Mouse (Mus musculus): Measurements from ENCODE around the gene Tbc1d22b.

Gene Tbc1d22b

DNA sequence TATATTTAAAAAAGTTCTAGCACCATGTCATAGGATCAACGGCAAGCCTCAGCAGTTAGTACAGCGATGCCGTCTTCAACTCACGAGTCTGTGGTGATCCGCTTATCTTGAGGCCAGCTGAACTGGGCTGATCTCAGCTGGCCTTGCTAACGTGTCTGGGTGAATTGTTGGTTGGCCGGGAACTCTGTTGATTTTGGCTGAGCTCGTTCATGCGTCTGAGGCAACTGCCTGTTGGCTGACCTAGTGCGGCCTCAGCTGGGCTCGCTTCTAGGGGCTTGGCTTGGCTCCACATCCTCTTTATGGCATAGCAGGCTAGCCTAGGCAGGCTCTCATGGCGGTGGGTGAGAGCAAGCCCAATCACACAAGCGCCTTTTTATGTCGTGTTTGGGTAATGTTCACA is 8.2 kb upstream of the Tbc1d22b start:
- DNase-seq (ENCODE audit: low spot score) = no peak

DNA sequence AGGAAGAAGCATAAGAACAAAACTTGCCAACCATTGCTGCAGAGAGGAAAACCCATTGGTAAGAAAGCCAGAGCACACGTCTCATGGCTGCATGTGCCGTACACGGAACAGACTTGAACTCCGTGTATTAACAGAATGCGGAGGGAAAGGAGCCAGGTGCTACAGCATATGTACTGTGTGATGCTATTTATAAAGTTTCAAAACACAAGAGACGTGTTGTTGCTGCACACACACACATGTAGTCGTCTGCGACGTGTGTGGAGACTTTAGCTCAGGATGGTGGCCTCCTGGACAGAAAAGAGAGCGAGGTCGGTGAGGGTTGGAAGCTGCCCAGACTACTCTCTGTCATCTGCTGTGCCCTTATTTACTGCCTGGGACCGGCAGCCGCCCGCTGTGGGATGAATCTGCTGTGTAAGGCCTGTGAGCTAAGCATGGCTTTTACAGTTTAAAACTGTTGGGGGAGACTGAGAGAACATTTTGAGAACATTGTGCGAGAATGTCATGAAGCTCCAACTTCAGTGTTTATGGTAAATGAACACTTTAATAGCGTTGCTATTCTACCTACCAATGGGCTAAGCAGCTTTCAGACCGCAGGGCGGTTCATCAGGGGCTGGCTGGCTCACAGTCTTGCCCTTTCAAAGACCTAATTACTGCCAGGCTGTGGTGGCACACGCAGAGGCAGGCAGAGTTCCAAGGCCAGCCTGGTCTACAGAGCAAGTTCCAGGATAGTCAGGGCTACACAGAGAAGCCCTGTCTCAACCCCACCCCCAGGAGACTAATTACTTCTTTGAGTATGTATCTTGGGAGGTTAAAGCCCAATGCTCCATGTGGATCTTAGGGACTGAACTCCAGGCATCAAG is 6.5 kb upstream of the Tbc1d22b start:
- DNase-seq (ENCODE audit: low spot score) = no peak

DNA sequence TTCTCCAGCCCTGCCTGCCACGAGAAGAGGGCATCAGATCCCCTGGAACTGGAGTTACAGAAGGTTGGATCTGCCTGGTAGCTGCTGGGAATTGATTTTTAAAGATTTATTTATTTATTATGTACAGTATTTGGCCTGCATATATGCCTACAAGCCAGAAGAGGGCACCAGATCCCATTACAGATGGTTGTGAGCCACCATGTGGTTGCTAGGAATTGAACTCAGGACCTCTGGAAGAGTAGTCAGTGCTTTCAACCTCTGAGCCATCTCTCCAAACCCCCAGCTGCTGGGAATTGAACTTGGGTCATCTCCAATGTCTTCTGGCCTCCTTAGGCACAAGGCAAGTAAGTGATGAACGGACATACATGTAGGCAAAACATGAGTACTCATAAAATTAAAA is 5.5 kb upstream of the Tbc1d22b start:
- DNase-seq (ENCODE audit: low spot score) = no peak

DNA sequence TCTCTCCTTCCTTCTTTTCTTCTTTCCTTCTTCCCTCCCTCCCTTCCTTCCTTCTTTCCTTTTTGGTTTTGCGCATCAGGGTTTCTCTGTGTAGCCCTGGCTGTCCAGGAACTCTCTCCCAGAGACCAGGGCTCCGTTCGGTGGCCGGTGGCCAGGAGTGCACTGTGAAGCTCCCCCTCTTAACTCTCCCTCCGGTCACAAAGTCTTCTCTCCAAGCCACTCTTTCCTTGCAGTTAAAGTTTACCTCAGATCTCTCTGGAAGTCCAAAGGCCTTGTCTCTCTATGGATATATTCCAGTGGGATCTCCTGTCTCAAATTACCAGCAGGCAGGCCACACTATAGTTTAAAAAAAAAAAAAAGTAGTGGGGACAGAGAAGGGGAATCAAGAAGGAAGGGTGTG is 4.3 kb upstream of the Tbc1d22b start:
- no peak for DNase-seq (ENCODE audit: low spot score)

DNA sequence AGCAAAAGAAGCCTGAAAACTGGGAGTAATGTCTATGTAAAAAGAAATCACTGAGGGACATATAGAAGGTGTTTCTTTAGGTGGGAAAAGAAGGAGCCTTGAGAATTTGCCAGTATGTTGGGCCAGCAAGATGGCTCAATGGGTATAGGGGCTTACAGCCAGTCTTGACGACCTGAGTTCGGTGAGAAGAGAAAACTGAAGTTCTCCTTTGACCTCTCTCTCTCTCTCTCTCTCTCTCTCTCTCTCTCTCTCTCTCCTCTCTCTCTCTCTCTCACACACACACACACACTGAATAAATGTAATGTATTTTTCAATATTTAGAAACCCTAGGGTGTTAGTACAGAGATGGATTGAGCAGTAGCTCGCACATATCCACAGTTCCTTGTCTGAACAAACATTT is 1.1 kb upstream of the Tbc1d22b start:
- DNase-seq (ENCODE audit: low spot score) = no peak

DNA sequence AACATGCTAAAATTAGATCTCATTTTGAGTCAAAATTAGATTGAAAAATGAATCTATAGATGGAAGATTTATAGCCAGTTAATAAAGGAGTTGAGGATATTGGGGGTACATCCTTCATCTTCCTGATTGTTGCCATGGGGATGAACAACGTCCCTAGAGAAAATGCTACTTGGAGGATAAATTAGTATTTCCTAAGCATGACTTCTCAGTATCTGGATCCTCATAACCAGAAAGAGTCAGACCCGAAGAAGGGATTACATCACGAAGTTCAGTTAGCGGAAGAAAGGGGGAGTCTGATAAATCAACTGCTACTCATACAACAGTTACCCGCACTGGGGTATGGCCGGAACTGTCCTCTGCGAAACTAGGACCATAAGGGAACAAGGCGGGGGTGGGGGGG is 591 bp upstream of the Tbc1d22b start:
- DNase-seq (ENCODE audit: low spot score) = no peak

DNA sequence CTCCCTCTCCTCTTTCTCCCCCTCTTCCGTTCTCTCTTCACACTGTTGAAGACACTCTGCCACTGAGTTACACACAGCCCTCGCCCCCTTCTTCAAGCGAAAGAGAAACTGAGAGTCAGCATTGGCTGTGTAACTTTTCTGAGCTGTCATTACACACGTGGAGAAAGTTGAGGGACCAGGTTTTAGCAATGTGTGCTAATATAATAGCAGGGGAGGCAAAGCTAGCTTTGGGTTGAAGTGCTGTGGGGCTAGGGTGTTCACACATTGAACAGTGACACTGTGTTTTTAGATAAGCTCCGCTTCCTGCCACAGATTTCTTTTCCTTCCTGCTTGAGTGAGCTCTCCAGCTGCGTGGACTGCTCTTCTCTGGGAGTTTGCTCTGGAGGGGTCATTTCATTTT is 1.4 kb downstream of the Tbc1d22b start:
- DNase-seq (ENCODE audit: low spot score) = no peak

DNA sequence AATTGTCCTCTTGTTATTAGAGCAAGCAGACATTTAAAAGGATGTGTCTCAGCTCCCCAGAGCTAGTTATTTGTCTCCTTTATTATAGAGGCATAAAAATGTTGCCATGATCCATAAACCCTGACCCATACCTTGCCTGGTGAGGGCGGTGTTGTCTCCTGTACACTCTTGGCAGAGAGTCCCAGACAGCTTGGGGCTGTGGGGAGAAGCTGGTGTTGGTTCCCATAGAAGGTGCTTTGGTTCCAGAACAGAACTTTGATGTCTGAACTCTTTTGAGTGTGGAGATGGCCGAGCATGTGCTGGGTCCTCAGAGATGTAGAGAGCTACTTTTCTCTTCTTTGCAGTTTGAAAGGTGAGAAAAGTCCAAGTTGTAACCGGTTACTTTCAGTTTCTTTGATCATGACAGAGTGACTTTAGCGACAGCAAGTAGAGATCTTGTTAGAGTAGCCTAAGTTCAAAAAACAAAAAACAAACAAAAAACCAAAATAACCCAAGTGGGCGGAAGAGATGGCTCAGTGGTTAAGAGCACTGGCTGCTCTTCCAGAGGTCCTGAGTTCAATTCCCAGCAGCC is 2.7 kb downstream of the Tbc1d22b start, which contains the start of gene Tmem217:
Gene Tmem217, minus strand, starts transcription at position 224 of the 571 bp plus-strand sequence.
- DNase-seq (ENCODE audit: low spot score) = no peak

DNA sequence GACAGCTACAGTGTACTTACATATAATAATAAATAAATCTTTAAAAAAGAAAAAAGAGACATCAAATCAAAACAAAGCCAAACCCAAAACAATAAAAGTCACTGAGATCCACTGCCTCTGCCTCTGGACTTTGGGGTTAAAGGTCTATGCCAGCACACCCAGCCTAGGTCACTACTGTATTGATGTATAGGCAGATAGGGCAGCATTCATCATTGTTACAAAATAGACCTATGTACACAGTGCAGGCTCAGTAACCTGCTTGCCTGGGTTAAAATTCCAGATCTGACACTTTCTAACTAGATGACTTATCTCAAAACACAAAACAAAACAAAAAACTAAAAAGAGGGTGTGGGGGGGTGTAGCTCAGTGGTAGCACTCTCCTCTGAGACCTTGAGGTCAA is 4.6 kb downstream of the Tbc1d22b start:
- no peak for DNase-seq (ENCODE audit: low spot score)

DNA sequence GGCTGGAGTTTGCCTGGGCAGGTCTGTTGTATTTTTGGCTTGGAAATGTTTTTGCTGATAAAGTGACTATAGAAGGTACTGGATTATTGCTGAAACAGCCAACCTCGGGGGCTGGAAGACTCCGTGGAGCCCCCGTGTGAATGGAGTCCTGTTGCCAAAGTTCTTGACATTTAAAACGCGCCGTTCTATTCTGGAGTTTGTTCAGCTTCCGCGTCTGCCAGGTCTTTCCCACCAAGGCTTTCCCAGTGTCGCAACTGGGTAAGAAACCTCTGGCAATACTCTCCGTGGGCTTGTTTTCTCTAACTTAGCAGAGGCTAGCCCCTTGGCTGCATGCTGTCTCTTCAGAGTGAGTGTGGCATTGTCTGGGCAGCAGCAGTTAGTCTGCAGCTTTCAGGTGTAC is 6.9 kb downstream of the Tbc1d22b start:
- no peak for DNase-seq (ENCODE audit: low spot score)

DNA sequence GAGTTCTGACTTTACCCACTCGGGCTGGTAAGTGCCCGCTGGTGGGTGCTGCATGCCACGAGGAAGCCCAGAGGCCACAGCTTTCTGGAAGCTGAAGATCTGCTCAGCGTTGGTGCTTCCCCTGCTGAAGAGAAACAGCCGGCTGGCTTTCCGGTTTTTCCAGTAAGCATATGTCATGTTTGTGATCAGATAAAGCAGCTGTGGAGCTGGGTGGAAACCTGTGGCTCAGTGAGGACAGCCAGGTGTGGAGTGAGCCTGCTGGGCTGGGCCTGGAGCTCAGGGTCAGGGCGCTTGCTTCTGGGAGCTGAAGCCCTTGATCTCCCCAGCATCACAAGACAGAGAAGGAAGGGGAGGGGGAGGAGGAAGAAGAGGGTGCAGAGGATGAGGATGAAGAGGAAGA is 7.3 kb downstream of the Tbc1d22b start:
- no peak for DNase-seq (ENCODE audit: low spot score)

DNA sequence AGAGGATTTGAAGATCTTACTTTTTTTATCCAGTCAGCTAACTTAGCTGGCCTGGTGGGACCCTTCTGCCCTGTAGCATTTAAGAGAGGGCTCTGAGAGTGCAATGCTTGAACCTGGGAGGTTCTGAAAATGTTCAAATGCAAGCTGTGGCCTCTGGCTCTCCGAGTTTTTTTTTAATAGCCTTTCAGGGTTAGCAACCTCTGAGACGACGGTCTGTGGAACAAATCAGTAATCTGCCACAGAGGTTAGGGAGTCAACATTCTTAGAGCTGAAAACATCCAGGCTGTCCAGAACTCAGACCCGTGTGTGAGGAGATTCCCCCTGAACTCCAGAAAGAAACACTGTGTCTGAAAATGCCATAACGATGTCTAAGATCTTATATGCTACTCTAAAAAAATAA is 8.9 kb downstream of the Tbc1d22b start:
- DNase-seq (ENCODE audit: low spot score) = no peak

DNA sequence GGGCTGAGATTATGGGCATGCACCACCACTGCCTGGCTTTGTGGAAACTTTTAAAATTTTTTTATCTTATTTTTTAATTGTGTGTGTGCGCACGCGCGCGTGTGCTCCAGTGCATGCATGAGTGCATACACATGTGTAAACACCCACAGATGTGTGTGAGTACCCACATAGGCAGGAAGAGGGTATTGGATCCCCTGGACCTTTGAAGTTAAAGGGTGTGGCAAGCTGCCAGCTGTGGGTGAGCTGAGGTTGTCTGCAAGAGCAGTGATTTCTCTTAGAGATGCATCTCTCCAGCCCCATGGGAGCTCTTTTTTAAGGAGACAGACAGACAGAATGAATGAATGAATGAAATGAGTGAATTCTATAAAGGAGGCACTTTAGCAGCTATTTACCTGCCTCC is 15.9 kb downstream of the Tbc1d22b start:
- no peak for DNase-seq (ENCODE audit: low spot score)

DNA sequence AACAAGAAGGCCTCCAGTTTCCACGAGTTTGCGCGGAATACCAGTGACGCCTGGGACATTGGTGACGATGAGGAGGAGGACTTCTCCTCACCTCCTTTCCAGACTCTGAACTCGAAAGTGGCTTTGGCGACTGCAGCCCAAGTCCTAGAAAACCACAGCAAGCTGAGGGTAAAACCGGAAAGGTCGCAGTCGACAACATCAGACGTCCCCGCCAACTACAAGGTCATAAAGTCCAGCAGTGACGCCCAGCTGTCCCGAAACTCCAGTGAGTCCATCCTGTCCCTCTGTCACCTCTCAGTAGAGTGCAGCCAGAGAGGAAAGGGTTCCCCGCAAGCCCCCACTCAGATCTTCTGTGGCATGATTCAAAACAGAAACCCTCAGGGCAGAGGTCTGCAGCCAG is 18.9 kb downstream of the Tbc1d22b start:
- no peak for DNase-seq (ENCODE audit: low spot score)

DNA sequence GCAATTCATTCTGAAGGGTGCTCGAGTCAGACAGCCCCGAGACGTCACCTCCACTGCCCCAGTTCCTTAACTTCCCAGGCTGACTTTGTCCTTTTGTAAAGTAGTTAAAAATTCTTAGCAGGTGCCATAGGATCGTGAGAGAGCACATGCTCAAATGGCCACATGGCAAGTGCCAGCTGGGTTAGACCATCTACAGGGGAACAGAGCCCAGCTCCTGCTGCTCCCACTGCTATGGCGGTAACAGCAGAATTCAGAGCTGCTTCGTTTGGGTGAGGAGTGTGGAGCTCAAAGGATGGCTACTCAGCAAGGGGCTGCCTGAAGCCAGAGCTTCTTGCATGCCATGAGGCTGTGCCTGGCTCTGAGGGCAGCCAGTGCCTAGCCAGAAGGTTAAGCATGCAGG is 20.2 kb downstream of the Tbc1d22b start:
- DNase-seq (ENCODE audit: low spot score) = no peak

DNA sequence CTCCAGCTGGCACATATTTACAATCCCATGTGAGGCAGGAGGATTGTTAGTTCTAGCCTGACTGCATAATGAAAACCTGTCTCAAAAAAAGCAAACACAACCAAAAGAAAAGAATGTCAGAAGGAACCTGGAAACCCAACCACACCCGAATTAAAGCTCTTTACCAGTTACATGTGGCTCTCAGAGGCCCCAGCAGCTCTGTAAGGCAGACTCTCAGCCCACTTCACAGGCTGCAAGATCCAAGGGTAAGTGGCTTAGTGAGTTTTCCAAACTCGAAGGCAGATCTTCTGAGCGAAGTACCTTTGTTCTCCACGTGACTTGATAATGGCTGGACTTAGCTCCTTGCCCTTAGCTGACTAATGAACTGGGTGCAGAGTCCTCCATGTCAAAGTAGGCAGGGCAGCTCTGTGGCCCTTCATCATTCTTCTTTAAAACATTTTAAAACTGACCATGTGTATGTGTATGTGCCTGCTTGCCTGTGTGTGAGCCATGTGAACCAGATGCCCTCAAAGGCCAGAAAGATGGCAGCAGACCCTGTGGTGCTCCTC is 30.1 kb downstream of the Tbc1d22b start:
- DNase-seq (ENCODE audit: low spot score) = no peak

DNA sequence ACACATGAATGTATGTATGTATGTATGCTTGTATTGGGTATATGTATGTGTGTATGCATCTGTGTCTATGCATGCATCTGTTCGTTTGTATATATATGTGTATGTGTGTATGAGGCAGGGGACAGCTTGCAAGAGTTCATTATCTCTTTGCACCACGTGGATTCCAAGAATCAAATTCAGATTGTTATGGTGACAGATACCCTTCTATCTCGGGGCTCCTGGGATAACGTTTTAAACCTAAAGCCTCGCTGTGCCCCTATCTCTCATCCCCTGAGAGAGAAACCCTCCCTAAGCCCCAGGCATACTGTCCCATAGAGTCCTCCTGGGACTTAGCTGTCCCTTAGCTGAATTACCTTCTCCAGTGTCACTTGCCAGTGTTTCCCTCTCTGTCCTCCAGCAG is 34.0 kb downstream of the Tbc1d22b start:
- DNase-seq (ENCODE audit: low spot score) = no peak

DNA sequence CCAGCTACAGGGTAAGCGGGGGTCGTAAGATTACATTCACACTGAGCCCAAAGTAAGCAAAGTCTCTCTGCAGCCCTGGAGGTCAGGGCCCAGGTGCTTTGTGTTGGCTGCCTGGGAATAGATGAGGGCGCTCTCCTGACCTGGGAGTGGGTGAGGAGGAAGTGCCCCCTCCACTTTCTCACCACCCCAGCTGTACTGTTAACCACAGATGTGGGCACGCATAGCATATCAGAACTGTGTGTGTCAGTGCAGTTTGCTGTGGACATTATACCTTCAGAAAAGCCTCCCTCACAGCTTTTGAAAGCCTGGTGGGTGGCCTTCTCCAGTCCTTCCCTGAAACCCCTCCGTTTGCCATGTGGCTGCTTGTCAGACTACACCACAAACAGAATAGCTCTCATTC is 34.7 kb downstream of the Tbc1d22b start:
- no peak for DNase-seq (ENCODE audit: low spot score)

DNA sequence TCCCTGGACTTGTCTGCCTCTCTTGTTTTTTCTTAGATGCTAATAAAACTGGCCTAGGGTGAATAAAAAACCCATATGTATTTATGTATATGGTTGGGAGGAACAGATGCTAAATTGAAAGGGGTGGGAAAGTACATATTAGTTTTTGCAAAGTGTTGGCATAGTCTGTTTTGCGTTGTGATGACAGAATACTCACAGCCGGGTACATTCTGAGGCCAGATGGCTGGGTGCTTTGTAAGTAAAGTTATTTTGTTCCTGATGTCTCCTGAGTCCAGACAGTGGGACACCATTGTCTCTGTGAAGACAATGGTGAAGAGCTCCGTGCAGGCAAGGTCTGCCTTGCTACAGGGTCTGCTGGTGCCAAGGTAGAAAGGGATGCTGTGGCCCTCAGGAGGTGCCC is 35.2 kb downstream of the Tbc1d22b start:
- no peak for DNase-seq (ENCODE audit: low spot score)

DNA sequence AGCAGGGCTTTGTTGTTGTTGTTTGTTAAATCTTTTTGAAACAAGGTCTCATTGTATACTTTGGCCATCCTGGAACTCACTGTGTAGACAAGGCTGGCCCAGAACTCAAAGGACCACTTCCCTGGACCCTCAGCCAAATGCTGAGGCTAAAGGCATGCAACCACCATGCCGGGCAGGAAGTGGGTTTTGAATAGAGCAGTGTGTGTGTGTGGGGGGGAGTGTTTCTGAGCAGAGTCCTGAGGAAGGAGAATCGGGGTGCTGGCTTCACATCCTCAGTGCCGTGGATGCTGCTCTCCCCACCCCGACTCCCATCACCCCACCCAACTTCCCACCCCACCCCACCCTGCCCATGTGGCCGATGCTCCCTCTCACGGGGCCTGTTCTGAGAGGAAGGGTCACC is 35.9 kb downstream of the Tbc1d22b start:
- no peak for DNase-seq (ENCODE audit: low spot score)

DNA sequence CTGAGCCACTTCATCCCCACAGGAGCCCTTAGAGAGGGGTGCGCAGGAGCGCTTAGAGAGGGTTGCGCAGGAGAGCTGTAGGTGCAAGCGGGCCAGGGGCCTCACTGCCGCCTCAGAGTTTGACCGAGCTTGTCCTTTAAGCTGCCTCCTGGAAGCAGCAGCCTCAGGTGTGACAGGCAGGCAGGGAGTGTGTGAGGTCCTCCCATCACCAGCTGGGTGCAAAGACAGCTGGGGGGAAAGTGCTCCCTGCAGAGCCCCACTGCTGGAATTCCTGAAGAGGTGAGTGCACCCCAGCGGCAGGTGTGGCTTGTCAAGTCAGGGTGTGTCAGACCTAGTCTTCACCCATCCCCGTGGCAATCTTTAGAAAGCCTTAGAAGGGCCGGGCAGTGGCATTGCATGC is 37.3 kb downstream of the Tbc1d22b start:
- no peak for DNase-seq (ENCODE audit: low spot score)

DNA sequence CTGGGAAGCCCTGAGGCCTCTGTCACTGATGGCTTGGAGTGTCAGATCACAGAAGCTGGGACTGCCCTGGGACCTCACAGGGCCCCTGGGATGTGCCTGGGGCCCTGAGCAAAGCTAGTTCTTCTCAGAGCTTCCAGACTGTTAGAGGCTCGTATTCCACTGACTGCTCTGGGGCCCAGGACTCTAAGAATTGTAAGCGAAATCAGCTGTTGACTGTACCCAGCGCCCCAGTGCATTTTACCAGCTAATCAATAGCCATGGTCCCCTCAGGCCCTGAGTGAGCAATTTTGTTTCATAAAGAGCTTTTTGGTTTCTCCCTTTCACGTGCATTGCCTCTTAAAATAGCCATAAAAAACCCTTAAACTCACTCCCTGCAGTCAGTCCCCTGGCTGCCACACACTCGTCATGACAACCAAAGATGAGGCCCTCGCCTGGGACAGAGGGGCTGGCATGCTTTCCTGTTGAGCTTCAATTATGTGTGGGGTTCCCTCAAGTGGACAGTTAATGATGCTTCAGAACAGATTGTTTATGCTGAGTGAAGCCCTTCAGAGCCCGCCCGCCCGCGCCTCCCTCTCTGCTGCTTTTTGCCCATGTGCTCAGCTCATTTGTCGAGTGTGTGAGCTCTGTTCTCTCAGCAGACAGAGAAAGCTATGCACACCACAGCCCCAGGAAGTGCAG is 39.8 kb downstream of the Tbc1d22b start:
- peak; percentile 27 for DNase-seq (ENCODE audit: low spot score)
